Mouse (Mus musculus) cortical plate, adult 2 months (tissue): ENCODE measurements around the gene Asic3.

Experiments used
- CTCF ChIP-seq: fragments of 200-500 bp; IDR thresholded peaks from 2 replicates; pipeline ENCODE4 v1.5.1; 2011; ENCODE audit warnings: mild to moderate bottlenecking, control low read depth, low read length; ENCODE audit not compliant: insufficient read depth; ENCODE audit errors: extremely low read depth
- POLR2A ChIP-seq: fragments of 200-500 bp; IDR thresholded peaks from 2 replicates; pipeline ENCODE4 v1.6.1; 2011; ENCODE audit warnings: mild to moderate bottlenecking, low read length, control low read depth; ENCODE audit not compliant: insufficient read depth; ENCODE audit errors: extremely low read depth

- TF ChIP-seq CTCF = no peak
- no peak for TF ChIP-seq POLR2A
These were observed 23.6 kb upstream of the Asic3 start for GRCm38 (mm10) chr5:24389658-24390020.
